Mouse (Mus musculus) MEL (cell line): Measurements from ENCODE around the gene Pdcd6.

Experiments used
- BHLHE40 ChIP-seq: IDR thresholded peaks from 2 replicates; pipeline ENCODE4 v1.6.1; 2012; ENCODE audit warnings: low read depth, mild to moderate bottlenecking, inconsistent platforms, low read length, improper control_type of control experiment, borderline replicate concordance
- CHD1 ChIP-seq: IDR thresholded peaks from 2 replicates; pipeline ENCODE4 v1.6.1; 2012; ENCODE audit warnings: low read depth, mild to moderate bottlenecking, inconsistent platforms, low read length, improper control_type of control experiment
- CTCF ChIP-seq, 3 experiments: IDR thresholded peaks in 2 of 3; conservative IDR thresholded peaks in 1 of 3; 2 replicates each; pipeline ENCODE4 v1.5.1; 2011 to 2012; ENCODE audit warnings: low read length in 3 of 3, low read depth in 2 of 3, mild to moderate bottlenecking in 2 of 3, improper control_type of control experiment in 1 of 3, inconsistent platforms in 1 of 3, mixed read lengths in 1 of 3, moderate library complexity in 1 of 3; ENCODE audit not compliant: control insufficient read depth in 1 of 3, insufficient read depth in 1 of 3, poor library complexity in 1 of 3, severe bottlenecking in 1 of 3
- E2F4 ChIP-seq: IDR thresholded peaks from 2 replicates; pipeline ENCODE4 v1.6.1; 2011; ENCODE audit warnings: low read depth, low read length, improper control_type of control experiment, borderline replicate concordance
- ELF1 ChIP-seq: IDR thresholded peaks from 2 replicates; pipeline ENCODE4 v1.6.1; 2014; ENCODE audit warnings: low read depth, mild to moderate bottlenecking, inconsistent platforms, low read length, improper control_type of control experiment, moderate library complexity
- EP300 ChIP-seq, 2 experiments: IDR thresholded peaks; 2 replicates each; pipeline ENCODE4 v1.6.1; 2011; ENCODE audit warnings: improper control_type of control experiment in 2 of 2, low read length in 2 of 2, low read depth in 1 of 2, mild to moderate bottlenecking in 1 of 2
- GABPA ChIP-seq: IDR thresholded peaks from 2 replicates; pipeline ENCODE4 v1.6.1; 2012; ENCODE audit warnings: low read depth, mild to moderate bottlenecking, inconsistent platforms, low read length, improper control_type of control experiment, moderate library complexity
- MAX ChIP-seq: IDR thresholded peaks from 2 replicates; pipeline ENCODE4 v1.6.1; 2011; ENCODE audit warnings: low read length, improper control_type of control experiment
- MXI1 ChIP-seq: IDR thresholded peaks from 2 replicates; pipeline ENCODE4 v1.6.1; 2011; ENCODE audit warnings: mild to moderate bottlenecking, low read depth, low read length, improper control_type of control experiment
- POLR2A ChIP-seq, 2 experiments: IDR thresholded peaks; 2 replicates each; pipeline ENCODE4 v1.6.1; 2011 to 2012; ENCODE audit warnings: low read length in 2 of 2, mild to moderate bottlenecking in 2 of 2, control low read depth in 1 of 2, improper control_type of control experiment in 1 of 2, low read depth in 1 of 2, moderate library complexity in 1 of 2; ENCODE audit not compliant: control insufficient read depth in 1 of 2, insufficient read depth in 1 of 2, poor library complexity in 1 of 2
- TCF12 ChIP-seq: IDR thresholded peaks from 2 replicates; pipeline ENCODE4 v1.6.1; 2014; ENCODE audit warnings: low read depth, mild to moderate bottlenecking, inconsistent platforms, low read length, improper control_type of control experiment, moderate library complexity
- ZC3H11A ChIP-seq: IDR thresholded peaks from 2 replicates; pipeline ENCODE4 v1.6.1; 2012; ENCODE audit warnings: low read depth, mild to moderate bottlenecking, inconsistent platforms, low read length, improper control_type of control experiment
- ZKSCAN1 ChIP-seq: IDR thresholded peaks from 2 replicates; pipeline ENCODE4 v1.6.1; 2012; ENCODE audit warnings: low read depth, mild to moderate bottlenecking, inconsistent platforms, low read length, improper control_type of control experiment, moderate library complexity
- ZNF384 ChIP-seq: IDR thresholded peaks from 2 replicates; pipeline ENCODE4 v1.6.1; 2012; ENCODE audit warnings: low read depth, mild to moderate bottlenecking, inconsistent platforms, low read length, improper control_type of control experiment

DNA sequence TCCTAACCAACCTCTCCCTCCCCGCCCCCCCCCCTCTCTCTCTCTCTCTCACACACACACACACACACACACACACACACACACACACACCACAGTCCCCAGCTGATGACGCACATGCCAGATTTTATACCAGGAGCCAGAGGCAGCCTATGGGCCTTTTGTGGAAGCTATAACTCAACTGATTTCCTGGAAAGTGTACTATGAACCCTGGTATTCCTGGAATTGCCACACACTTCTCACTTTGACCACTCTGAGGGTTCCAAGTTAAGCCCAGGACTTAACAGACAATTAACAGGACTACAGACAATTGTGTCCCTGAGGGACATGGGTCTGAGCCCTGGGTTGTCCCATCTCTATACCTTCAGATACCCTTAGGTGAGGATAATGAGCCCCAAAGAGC lies 35.1 kb downstream of the Pdcd6 start:
- TF ChIP-seq BHLHE40 (no peak), GABPA (no peak), EP300 (IDR thresholded peaks at IDR 0.05; ENCODE audit: low read depth in 1 of 2, low read length in 2 of 2) (no peak), MAX (no peak), CTCF (IDR thresholded peaks at IDR 0.05 in 2 of 3, conservative IDR thresholded peaks at IDR 0.05 in 1 of 3; ENCODE audit: control insufficient read depth in 1 of 3, insufficient read depth in 1 of 3, low read depth in 2 of 3, low read length in 3 of 3, poor library complexity in 1 of 3, severe bottlenecking in 1 of 3) (no peak), MXI1 (no peak), ZC3H11A (no peak), POLR2A (IDR thresholded peaks at IDR 0.05; ENCODE audit: control insufficient read depth in 1 of 2, insufficient read depth in 1 of 2, low read depth in 1 of 2, low read length in 2 of 2, poor library complexity in 1 of 2) (no peak), ZNF384 (no peak), ELF1 (no peak), ZKSCAN1 (no peak), TCF12 (no peak), E2F4 (no peak), CHD1 (no peak)
